Mouse (Mus musculus) spleen, adult 12 weeks (tissue): Measurements from ENCODE around the gene Arhgef10l.

Source experiments
- DNase-seq: peaks from one replicate; pipeline ENCODE4 v3.0.0; 2022; ENCODE audit warnings: low spot score

Gene Arhgef10l

DNA sequence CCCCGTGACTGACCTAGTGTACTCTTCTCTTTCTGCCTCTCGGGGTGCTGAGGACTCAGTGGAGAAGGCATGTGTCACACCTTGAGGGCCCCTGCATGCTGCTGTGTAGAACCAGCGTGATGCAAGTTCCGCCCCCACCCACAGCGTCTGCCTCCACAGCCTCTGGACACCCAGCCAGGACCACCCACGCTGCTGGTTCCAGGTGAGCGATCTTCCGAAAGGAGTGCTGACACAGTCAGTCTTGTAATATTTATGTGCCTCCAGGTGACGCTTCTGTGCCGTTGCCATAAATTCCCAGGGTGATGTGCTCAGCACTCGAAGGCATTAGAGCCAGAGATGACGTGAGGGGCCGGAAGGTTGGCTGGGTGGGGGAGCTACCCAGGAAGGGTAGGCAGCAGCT is 140.9 kb downstream of the Arhgef10l start:
- no peak for DNase-seq

DNA sequence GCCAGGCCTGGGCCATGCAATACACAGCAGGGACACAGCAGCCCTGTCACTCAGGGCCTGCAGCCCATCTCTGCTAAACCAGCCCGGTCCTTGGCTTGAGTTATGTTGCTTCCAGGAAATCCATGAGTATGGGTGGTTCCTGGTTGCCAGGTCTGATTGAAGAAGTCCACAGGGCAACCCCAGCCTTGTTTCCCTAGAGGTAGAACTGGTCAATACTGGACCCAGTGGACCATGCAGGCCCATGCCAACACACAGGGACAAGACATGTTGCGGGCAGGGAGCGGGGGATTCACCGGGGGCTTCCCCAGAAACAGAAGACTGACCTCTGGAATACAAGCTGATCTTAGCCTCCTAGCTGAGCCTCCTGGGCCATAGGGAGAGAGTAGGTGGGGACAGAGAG is 142.9 kb downstream of the Arhgef10l start:
- DNase-seq, result no peak

DNA sequence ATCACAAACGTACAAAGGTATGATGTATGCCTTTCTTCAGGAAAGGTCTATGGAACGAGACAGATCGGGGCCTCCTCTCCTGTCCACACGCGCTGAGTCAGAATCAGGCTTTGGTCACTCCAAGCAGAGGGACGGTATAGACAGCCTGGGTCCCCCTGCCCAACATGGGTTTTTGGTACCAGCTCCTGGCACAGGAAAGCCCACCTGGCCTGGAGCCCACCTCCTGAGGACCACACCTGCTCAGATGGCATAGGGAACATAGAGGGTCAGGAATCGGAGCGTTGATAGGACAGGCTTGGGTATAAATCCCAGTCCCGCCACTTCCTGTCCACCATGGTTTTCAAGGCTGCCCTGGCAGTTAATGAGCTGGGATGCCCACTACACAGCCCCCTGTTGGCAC is 145.1 kb downstream of the Arhgef10l start:
- DNase-seq, result no peak

GRCm38 (mm10) chr4:140513797-140514196 is 152.0 kb downstream of the Arhgef10l start:
- no peak for DNase-seq

- DNase-seq, result no peak
Measured at GRCm38 (mm10) chr4:140509856-140510255, 156.0 kb downstream of the Arhgef10l start.

GRCm38 (mm10) chr4:140507172-140507714 is 158.6 kb downstream of the Arhgef10l start:
- DNase-seq, result no peak

GRCm38 (mm10) chr4:140505608-140506002 is 160.2 kb downstream of the Arhgef10l start:
- no peak for DNase-seq

- no peak for DNase-seq
Measured at GRCm38 (mm10) chr4:140504921-140505607, 160.7 kb downstream of the Arhgef10l start.

GRCm38 (mm10) chr4:140504067-140504913 is 161.5 kb downstream of the Arhgef10l start:
- DNase-seq, result no peak

GRCm38 (mm10) chr4:140500766-140501165 is 165.0 kb downstream of the Arhgef10l start:
- no peak for DNase-seq

GRCm38 (mm10) chr4:140499571-140499970 is 166.2 kb downstream of the Arhgef10l start:
- no peak for DNase-seq

GRCm38 (mm10) chr4:140497169-140497568 is 168.6 kb downstream of the Arhgef10l start:
- no peak for DNase-seq

- DNase-seq, result no peak
Measured at GRCm38 (mm10) chr4:140491555-140491954, 174.3 kb downstream of the Arhgef10l start.

DNA sequence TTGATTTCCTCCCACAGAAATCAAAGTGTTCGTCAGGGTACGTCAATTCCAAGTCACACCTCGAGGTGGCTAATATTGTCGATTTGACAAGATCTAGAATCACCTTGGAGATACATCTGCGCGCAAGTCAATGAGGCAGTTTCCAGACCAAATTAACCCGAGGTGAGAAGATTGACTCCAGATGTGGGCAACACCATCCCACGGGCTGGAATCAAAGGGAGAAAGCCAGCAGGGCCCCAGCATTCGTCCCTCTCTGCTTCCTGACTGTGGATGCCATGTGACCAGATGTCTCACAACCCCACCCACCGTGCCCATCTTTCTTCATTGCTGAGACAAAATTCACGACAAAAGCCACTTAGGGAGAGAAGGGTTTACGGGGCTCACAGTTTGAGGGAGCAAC is 180.4 kb downstream of the Arhgef10l start:
- DNase-seq, result no peak

- no peak for DNase-seq
Measured at GRCm38 (mm10) chr4:140483134-140483533, 182.7 kb downstream of the Arhgef10l start.

DNA sequence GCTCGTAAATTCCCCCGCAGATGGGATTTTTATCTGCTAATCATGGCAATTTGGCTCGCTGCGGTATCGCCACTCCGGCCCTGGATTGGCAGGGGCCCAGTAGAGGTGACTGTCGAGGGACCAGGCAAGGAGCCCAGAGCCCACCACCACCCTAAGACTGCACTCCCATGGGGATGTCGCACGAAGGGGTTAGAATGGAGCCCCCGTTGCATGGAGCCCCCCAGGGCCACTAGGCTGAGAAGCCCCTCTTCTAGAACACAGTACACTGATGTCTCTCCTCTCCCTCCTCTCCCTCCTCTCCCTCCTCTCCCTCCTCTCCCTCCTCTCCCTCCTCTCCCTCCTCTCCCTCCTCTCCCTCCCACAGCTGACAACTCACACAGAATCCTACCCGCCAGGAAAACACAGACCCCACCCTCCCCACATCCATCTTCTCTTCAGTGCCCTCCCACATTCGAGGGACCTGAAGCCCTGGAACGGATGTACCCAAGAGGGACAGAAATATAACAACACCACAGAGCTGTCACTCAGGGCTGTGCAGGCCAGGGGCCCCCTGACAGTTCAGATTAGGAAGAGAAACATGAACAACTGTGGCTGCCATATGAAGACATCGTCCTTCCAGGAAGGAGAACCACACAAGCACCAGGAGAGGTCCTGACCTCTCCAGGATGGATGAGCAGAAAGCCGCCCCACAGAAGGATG is 185.3 kb downstream of the Arhgef10l start:
- DNase-seq, result no peak

DNA sequence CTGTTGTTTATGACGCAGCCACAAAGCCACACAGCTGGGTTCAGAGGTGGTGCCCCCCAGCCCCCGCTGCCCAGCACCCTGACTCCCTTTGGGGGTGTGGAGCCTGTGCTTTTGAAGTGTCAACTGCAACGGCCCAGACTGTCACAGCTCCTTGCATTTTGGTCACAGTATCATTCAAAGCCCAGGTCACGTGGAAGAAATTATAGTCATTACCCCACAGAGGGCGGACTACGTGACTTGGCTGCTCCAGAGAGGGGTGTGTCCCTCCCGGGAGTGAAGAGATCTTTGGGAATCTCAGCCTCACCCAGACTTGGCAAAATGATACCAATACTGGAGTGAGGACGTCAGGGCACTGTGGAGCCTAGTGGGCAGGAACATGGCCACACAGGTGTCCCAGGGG is 190.6 kb downstream of the Arhgef10l start:
- DNase-seq, result no peak

- DNase-seq, result no peak
Measured at GRCm38 (mm10) chr4:140469760-140470452, 195.9 kb downstream of the Arhgef10l start.

GRCm38 (mm10) chr4:140467254-140467791 is 198.5 kb downstream of the Arhgef10l start:
- no peak for DNase-seq
